In the genomic region with DNA sequence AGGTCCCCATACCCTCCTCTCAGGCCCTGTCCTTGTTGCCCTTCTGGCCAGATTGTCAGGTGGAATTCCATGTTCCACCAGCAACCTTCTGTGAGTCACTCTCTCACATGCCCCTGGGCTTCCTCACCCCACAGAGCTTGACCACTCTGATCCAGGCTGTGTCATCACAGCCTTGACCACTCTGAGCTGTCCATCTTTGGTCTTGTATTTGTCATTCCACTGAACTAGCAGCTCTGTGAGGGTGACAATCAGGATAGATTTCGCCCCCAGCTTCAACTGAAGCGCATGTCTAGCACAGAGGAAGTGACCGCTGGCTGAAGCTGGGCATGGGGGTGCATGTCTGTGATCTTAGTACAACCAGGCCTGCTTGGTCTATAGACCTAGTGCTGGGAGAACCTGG, we compare ENCODE assay signal across 22 mouse cellular contexts. TPM values are rescaled to one million over a fixed set of nuclear protein-coding genes. Genes with fewer than 3 reads are reported as not detected.
DNase-seq lines count a peak whose midpoint lies in the region; ATAC-seq and TF ChIP-seq lines count a peak whose summit lies in the region.
"Had no signal": no experiment of that assay in that cellular context is flagged by ENCODE, and none has a peak within 500 bp of the region (broad histone marks: within the 10 kb centered on the region; RNA-seq: fewer than 3 reads in every experiment).

No protein-coding gene starts in this region.

- H3K9ac ChIP-seq in forebrain, embryonic 14.5 days (ENCODE audit: low read length), result no peak overlapping the region
- H3K9ac ChIP-seq: embryonic facial prominence, embryonic 12.5 days; embryonic facial prominence, embryonic 15.5 days; forebrain, embryonic 12.5 days; hindbrain, embryonic 12.5 days; hindbrain, embryonic 15.5 days had no signal

- 0 out of 2 replicates have a peak overlapping the region, but pooled peaks have one; percentile 6 for H3K4me3 ChIP-seq in forebrain, embryonic 10.5 days
- H3K4me3 ChIP-seq in forebrain, embryonic 14.5 days (ENCODE audit: low read depth, low read length), result no peak overlapping the region
- H3K4me3 ChIP-seq in bone marrow macrophage, adult 2 months (ENCODE audit: insufficient read depth, low read length), result no peak overlapping the region
- H3K4me3 ChIP-seq: embryonic facial prominence, embryonic 12.5 days; embryonic facial prominence, embryonic 15.5 days; forebrain, embryonic 12.5 days; hindbrain, embryonic 12.5 days; hindbrain, embryonic 15.5 days had no signal

- no peak for TF ChIP-seq CTCF in bone marrow macrophage, adult 2 months (IDR thresholded peaks at IDR 0.05; ENCODE audit: low read depth, low read length)

- no peaks in the 10 kb centered on the region for H3K9me3 ChIP-seq in forebrain, embryonic 10.5 days
- H3K9me3 ChIP-seq in forebrain, embryonic 14.5 days (replicated peaks; ENCODE audit: control insufficient read depth, low read length), result no peaks in the 10 kb centered on the region
- H3K9me3 ChIP-seq: embryonic facial prominence, embryonic 12.5 days; embryonic facial prominence, embryonic 15.5 days; forebrain, embryonic 12.5 days; hindbrain, embryonic 12.5 days; hindbrain, embryonic 15.5 days had no signal

- H3K27me3 ChIP-seq in forebrain, embryonic 10.5 days (ENCODE audit: poor library complexity, severe bottlenecking), result no peaks in the 10 kb centered on the region
- no peaks in the 10 kb centered on the region for H3K27me3 ChIP-seq in forebrain, embryonic 14.5 days (replicated peaks; ENCODE audit: control insufficient read depth, insufficient read depth, low read length)
- H3K27me3 ChIP-seq: embryonic facial prominence, embryonic 12.5 days; embryonic facial prominence, embryonic 15.5 days; forebrain, embryonic 12.5 days; hindbrain, embryonic 12.5 days; hindbrain, embryonic 15.5 days had no signal

- 89% methylated on average over 3 of the region's 3 CpGs for WGBS in forebrain, embryonic 10.5 days
- WGBS in forebrain, embryonic 14.5 days, result 94% methylated on average over 3 of the region's 3 CpGs

- no peak overlapping the region for H3K4me2 ChIP-seq in forebrain, embryonic 14.5 days (ENCODE audit: low read length)
- H3K4me2 ChIP-seq: embryonic facial prominence, embryonic 12.5 days; embryonic facial prominence, embryonic 15.5 days; forebrain, embryonic 12.5 days; heart, embryonic 11.5 days; hindbrain, embryonic 12.5 days; hindbrain, embryonic 15.5 days had no signal

- no peak for TF ChIP-seq POLR2A in bone marrow macrophage, adult 2 months (IDR thresholded peaks at IDR 0.05; ENCODE audit: borderline replicate concordance, low read depth, low read length)

- peaks cover 28% of the 10 kb centered on the region for H3K4me1 ChIP-seq in forebrain, embryonic 10.5 days
- H3K4me1 ChIP-seq in forebrain, embryonic 14.5 days (ENCODE audit: control insufficient read depth, insufficient read depth, low read length), result peaks cover 8% of the 10 kb centered on the region
- peaks cover 16% of the 10 kb centered on the region for H3K4me1 ChIP-seq in bone marrow macrophage, adult 2 months (ENCODE audit: control insufficient read depth, insufficient read depth, low read length)

- no peak overlapping the region for H3K27ac ChIP-seq in forebrain, embryonic 10.5 days
- no peak overlapping the region for H3K27ac ChIP-seq in forebrain, embryonic 14.5 days (ENCODE audit: low read depth, low read length)
- H3K27ac ChIP-seq in bone marrow macrophage, adult 2 months (ENCODE audit: insufficient read depth, low read depth, low read length), result 0 out of 2 replicates have a peak overlapping the region, but pooled peaks have one; percentile 0
- H3K27ac ChIP-seq: embryonic facial prominence, embryonic 12.5 days; embryonic facial prominence, embryonic 15.5 days; forebrain, embryonic 12.5 days; hindbrain, embryonic 12.5 days; hindbrain, embryonic 15.5 days had no signal

- H3K36me3 ChIP-seq in forebrain, embryonic 10.5 days (replicated peaks), result peaks cover 66% of the 10 kb centered on the region
- peaks cover 45% of the 10 kb centered on the region for H3K36me3 ChIP-seq in forebrain, embryonic 14.5 days (ENCODE audit: control insufficient read depth, insufficient read depth, low read length)

- peak; percentile 65 for DNase-seq in adrenal gland, adult 2 months
- DNase-seq in adrenal gland, postnatal 25 days, result no peak
- DNase-seq in forebrain, embryonic 10.5 days (ENCODE audit: extremely low spot score, low spot score), result no peak
- no peak for DNase-seq in forebrain, embryonic 14.5 days (ENCODE audit: low spot score)
- no peak for DNase-seq in B cell, adult 2 months
- DNase-seq: adrenal gland, postnatal 10 days; cerebellum, adult 11-12 months; cerebellum, adult 8-10 months; cerebellum, postnatal 25 days; gastrocnemius, postnatal 10 days; heart, adult 11 months; kidney, adult 2 months had no signal

- ATAC-seq in forebrain, embryonic 14.5 days, result no peak
- ATAC-seq: CD4-positive, CD25-positive, alpha-beta regulatory T cell, adult 4 months; forebrain, embryonic 16.5 days; intestine, embryonic 16.5 days had no signal

RNA-seq across cellular contexts. Expression of a gene that starts 2.2 kb away (rescaled TPM):
- 10 to 100 TPM; 39.6 to 49.7 TPM for total RNA-seq in adrenal gland, adult 2 months (2021)
- polyA plus RNA-seq in adrenal gland, adult 2 months (2012; rRNA removed), result 72.1 and 88.5 TPM in 2 replicates
- total RNA-seq in adrenal gland, postnatal 25 days (2021), result 31.3 and 34.4 TPM in 2 replicates
- 60.3 and 60.6 TPM in 2 replicates for polyA plus RNA-seq in forebrain, embryonic 10.5 days (2016; fragmentation: Nextera tagmentation; extraction: Ambion mirVana)
- polyA plus RNA-seq in forebrain, embryonic 14.5 days (2014; fragmentation: Nextera tagmentation; extraction: Ambion mirVana), result 42.3 and 52.9 TPM in 2 replicates
- polyA plus RNA-seq in bone marrow macrophage, adult 2 months (2012; ENCODE audit: insufficient read depth, insufficient read length, missing spikeins), result 12.5 and 13.9 TPM in 2 replicates

RNA-seq across cellular contexts. Expression of a gene that starts 2.4 kb away (rescaled TPM):
- 100 to 1,000 TPM in 1 of 2 experiments, 10 to 100 TPM in 1; 73.4 to 104 TPM for total RNA-seq in adrenal gland, adult 2 months (2021)
- 323 and 399 TPM in 2 replicates for polyA plus RNA-seq in adrenal gland, adult 2 months (2012; rRNA removed)
- 80.7 and 92.7 TPM in 2 replicates for total RNA-seq in adrenal gland, postnatal 25 days (2021)
- 82.3 and 95.9 TPM in 2 replicates for polyA plus RNA-seq in forebrain, embryonic 10.5 days (2016; fragmentation: Nextera tagmentation; extraction: Ambion mirVana)
- 59.3 and 73.1 TPM in 2 replicates for polyA plus RNA-seq in forebrain, embryonic 14.5 days (2014; fragmentation: Nextera tagmentation; extraction: Ambion mirVana)
- 102 and 123 TPM in 2 replicates for polyA plus RNA-seq in bone marrow macrophage, adult 2 months (2012; ENCODE audit: insufficient read depth, insufficient read length, missing spikeins)

RNA-seq across cellular contexts. Expression of a gene that starts 10.3 kb away (rescaled TPM):
- 10 to 100 TPM; 16.3 to 19.4 TPM for total RNA-seq in adrenal gland, adult 2 months (2021)
- polyA plus RNA-seq in adrenal gland, adult 2 months (2012; rRNA removed), result 25.9 and 32.3 TPM in 2 replicates
- 14.8 and 16.1 TPM in 2 replicates for total RNA-seq in adrenal gland, postnatal 25 days (2021)
- 4.5 TPM in 2 replicates for polyA plus RNA-seq in forebrain, embryonic 10.5 days (2016; fragmentation: Nextera tagmentation; extraction: Ambion mirVana)
- polyA plus RNA-seq in forebrain, embryonic 14.5 days (2014; fragmentation: Nextera tagmentation; extraction: Ambion mirVana), result 3.3 and 5.6 TPM in 2 replicates
- polyA plus RNA-seq in bone marrow macrophage, adult 2 months (2012; ENCODE audit: insufficient read depth, insufficient read length, missing spikeins), result 110 and 119 TPM in 2 replicates

RNA-seq across cellular contexts. Expression of a gene that starts 17.9 kb away (rescaled TPM):
- total RNA-seq in adrenal gland, adult 2 months (2021), result 10 to 100 TPM; 14.9 to 15.6 TPM
- 22.5 and 23.2 TPM in 2 replicates for polyA plus RNA-seq in adrenal gland, adult 2 months (2012; rRNA removed)
- total RNA-seq in adrenal gland, postnatal 25 days (2021), result 25.1 and 27.0 TPM in 2 replicates
- 75.5 and 84.4 TPM in 2 replicates for polyA plus RNA-seq in forebrain, embryonic 10.5 days (2016; fragmentation: Nextera tagmentation; extraction: Ambion mirVana)
- 17.7 and 27.5 TPM in 2 replicates for polyA plus RNA-seq in forebrain, embryonic 14.5 days (2014; fragmentation: Nextera tagmentation; extraction: Ambion mirVana)
- polyA plus RNA-seq in bone marrow macrophage, adult 2 months (2012; ENCODE audit: insufficient read depth, insufficient read length, missing spikeins), result 11.4 and 14.6 TPM in 2 replicates

RNA-seq across cellular contexts. Expression of a gene that starts 39.9 kb away (rescaled TPM):
- total RNA-seq in adrenal gland, adult 2 months (2021), result 1,000 to 10,000 TPM in 1 of 2 experiments, 100 to 1,000 TPM in 1; 895 to 1,085 TPM
- polyA plus RNA-seq in adrenal gland, adult 2 months (2012; rRNA removed), result 555 and 709 TPM in 2 replicates
- 820 and 1,029 TPM in 2 replicates for total RNA-seq in adrenal gland, postnatal 25 days (2021)
- 939 and 976 TPM in 2 replicates for polyA plus RNA-seq in forebrain, embryonic 10.5 days (2016; fragmentation: Nextera tagmentation; extraction: Ambion mirVana)
- 539 and 750 TPM in 2 replicates for polyA plus RNA-seq in forebrain, embryonic 14.5 days (2014; fragmentation: Nextera tagmentation; extraction: Ambion mirVana)
- polyA plus RNA-seq in bone marrow macrophage, adult 2 months (2012; ENCODE audit: insufficient read depth, insufficient read length, missing spikeins), result 801 and 823 TPM in 2 replicates
